Mouse (Mus musculus) left cerebral cortex, adult 2 months (tissue): ENCODE data around the gene Tmem198. TPM values are rescaled to one million over a fixed set of nuclear protein-coding genes. Genes with fewer than 3 reads are reported as not detected.

ENCODE experiments used
- DNase-seq, 2 experiments: peaks; one replicate each; pipeline ENCODE4 v3.0.0; 2021 to 2022; ENCODE audit warnings: low spot score in 2 of 2, mixed read lengths in 1 of 2; ENCODE audit errors: extremely low spot score in 1 of 2
- H3K27ac ChIP-seq: fragments of 200-600 bp; 2 replicates; pipeline ENCODE4 v1.8.1; 2022
- H3K4me3 ChIP-seq: fragments of 200-600 bp; 2 replicates; pipeline ENCODE4 v1.8.1; 2022
- CTCF ChIP-seq: fragments of 200-600 bp; IDR thresholded peaks from 2 replicates; pipeline ENCODE4 v1.8.1; 2022; ENCODE audit warnings: antibody characterized with exemption, mild to moderate bottlenecking, moderate library complexity
- intact Hi-C: fragments of 180-260 bp; cut with DNase I; formaldehyde crosslinking; loops from one replicate; pipeline ENCODE4 v1.15.1; 2025
- total RNA-seq, 2 experiments: library from RNA; stranded (reverse); gene quantifications; 2 replicates each; pipeline ENCODE4 v1.2.3; 2021

The Tmem198 gene
- total RNA-seq, 2 experiments from 2014 or later: 110 to 112 TPM

- peak; percentile 87 for TF ChIP-seq CTCF
- H3K27ac ChIP-seq: no peak overlapping the region
- intact Hi-C loops: no loop called here
- no peak overlapping the region for H3K4me3 ChIP-seq
- DNase-seq: peak in 1 of 2 experiments; percentile 49
These were observed 15.7 kb downstream of the Tmem198 start for GRCm38 (mm10) chr1:75494878-75495548.

GRCm38 (mm10) chr1:75498897-75499296 is 19.6 kb downstream of the Tmem198 start:
- Histone ChIP-seq H3K4me3 (no peak overlapping the region), H3K27ac (no peak overlapping the region)
- intact Hi-C loops: no loop called here
- TF ChIP-seq CTCF: no peak
- DNase-seq: no peak

GRCm38 (mm10) chr1:75499441-75499840 is 20.1 kb downstream of the Tmem198 start:
- Histone ChIP-seq H3K4me3 (no peak overlapping the region), H3K27ac (no peak overlapping the region)
- intact Hi-C loops: no loop called here
- no peak for DNase-seq
- TF ChIP-seq CTCF: no peak; the same call in 1 of the 2 replicates

GRCm38 (mm10) chr1:75501905-75502304 is 22.6 kb downstream of the Tmem198 start:
- no peak overlapping the region for H3K4me3 ChIP-seq
- intact Hi-C loops: no loop called here
- TF ChIP-seq CTCF: no peak
- H3K27ac ChIP-seq: no peak overlapping the region
- DNase-seq: no peak

GRCm38 (mm10) chr1:75502945-75503650 is 23.8 kb downstream of the Tmem198 start:
- Histone ChIP-seq H3K4me3 (no peak overlapping the region), H3K27ac (no peak overlapping the region)
- intact Hi-C loops: no loop called here
- TF ChIP-seq CTCF: no peak
- no peak for DNase-seq

GRCm38 (mm10) chr1:75503651-75503980 is 24.3 kb downstream of the Tmem198 start:
- no peak overlapping the region for H3K27ac ChIP-seq
- no peak for TF ChIP-seq CTCF
- DNase-seq: no peak
- no peak overlapping the region for H3K4me3 ChIP-seq
- intact Hi-C loops: no loop called here

GRCm38 (mm10) chr1:75504256-75505045 is 25.1 kb downstream of the Tmem198 start:
- TF ChIP-seq CTCF: no peak
- H3K4me3 ChIP-seq: peak overlapping the region; percentile 86
- DNase-seq: peak in 1 of 2 experiments; percentile 50
- intact Hi-C loops: loop anchor here (1.0 to 5.0 kb wide), 3 partner anchors 24 to 84 kb away; partner anchors contain the start of gene Slc4a3
- peak overlapping the region; percentile 95 for H3K27ac ChIP-seq

- intact Hi-C loops: loop anchor here (1.0 to 5.0 kb wide), 3 partner anchors 25 to 83 kb away; partner anchors contain the start of gene Slc4a3
- Histone ChIP-seq H3K4me3 (peak overlapping the region; percentile 86), H3K27ac (peak overlapping the region; percentile 95)
- peak; percentile 83 to 86 for DNase-seq
- TF ChIP-seq CTCF: no peak
These were observed 26.0 kb downstream of the Tmem198 start for GRCm38 (mm10) chr1:75505159-75505955.

- DNase-seq: peak; percentile 47 to 51
- Histone ChIP-seq H3K27ac (peak within 1 kb of the TSS; percentile 95), H3K4me3 (peak within 1 kb of the TSS; percentile 86)
- no peak for TF ChIP-seq CTCF
- intact Hi-C loops: loop anchor here (1.0 to 5.0 kb wide), 3 partner anchors 26 to 83 kb away; partner anchors contain the start of gene Slc4a3
These were observed 26.9 kb downstream of the Tmem198 start, which contains the start of gene Obsl1 for GRCm38 (mm10) chr1:75505956-75506831. Gene Obsl1 (minus strand): TSS chr1:75506452.

GRCm38 (mm10) chr1:75507006-75507405 is 27.7 kb downstream of the Tmem198 start, which contains the start of gene Inha:
Gene Inha (plus strand): TSS chr1:75507077.
- peak within 1 kb of the TSS; percentile 86 for H3K4me3 ChIP-seq
- DNase-seq: no peak
- no peak for TF ChIP-seq CTCF
- intact Hi-C loops: loop anchor here (5.0 kb wide), 1 partner anchor 40 kb away; the partner anchor contains the start of gene Slc4a3
- peak within 1 kb of the TSS; percentile 95 for H3K27ac ChIP-seq
